In the genomic region with DNA sequence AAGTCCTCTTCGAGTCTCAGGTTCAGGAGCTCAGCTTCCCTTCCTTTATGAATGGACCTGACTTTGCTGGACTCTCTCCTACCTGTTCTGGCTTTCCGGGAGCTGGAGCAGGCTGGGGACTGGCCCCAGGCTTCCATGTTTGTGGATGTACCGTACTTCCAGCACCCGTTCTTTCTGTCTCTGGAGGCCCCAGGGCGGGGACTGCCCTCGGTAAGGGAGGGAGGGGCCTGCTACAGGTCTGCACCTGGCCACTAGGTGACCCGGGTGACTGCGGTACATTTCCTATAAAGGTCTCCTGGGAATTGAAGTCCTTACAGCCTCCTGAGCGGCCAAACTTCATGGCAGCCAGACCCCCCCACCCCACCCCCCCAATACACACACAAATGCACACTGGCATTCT, we compare ENCODE assay signal across 11 mouse cellular contexts. TPM values are rescaled to one million over a fixed set of nuclear protein-coding genes. Genes with fewer than 3 reads are reported as not detected.
DNase-seq lines count a peak whose midpoint lies in the region; ATAC-seq and TF ChIP-seq lines count a peak whose summit lies in the region.
"Had no signal": no experiment of that assay in that cellular context is flagged by ENCODE, and none has a peak within 500 bp of the region (broad histone marks: within the 10 kb centered on the region; RNA-seq: fewer than 3 reads in every experiment).

A gene (minus strand): TSS at position 212 of the 400 bp plus-strand sequence.

- H3K27ac ChIP-seq in thymus, adult 2 months (ENCODE audit: control insufficient read depth, insufficient read depth, low read length): no peak within 1 kb of the TSS
- H3K27ac ChIP-seq in lung, embryonic 14.5 days (ENCODE audit: low read depth): no peak within 1 kb of the TSS
- H3K27ac ChIP-seq: embryonic facial prominence, embryonic 12.5 days; neural tube, embryonic 13.5 days had no signal

- no peaks in the 10 kb centered on the region for H3K27me3 ChIP-seq in thymus, adult 2 months (ENCODE audit: control insufficient read depth, insufficient read depth, low read length)
- H3K27me3 ChIP-seq in lung, embryonic 14.5 days (ENCODE audit: insufficient read depth, low read length): no peaks in the 10 kb centered on the region
- H3K27me3 ChIP-seq: embryonic facial prominence, embryonic 12.5 days; neural tube, embryonic 13.5 days had no signal

- ATAC-seq in lung, embryonic 14.5 days (ENCODE audit: insufficient read depth): peak; percentile 44

- H3K4me1 ChIP-seq in thymus, adult 2 months (replicated peaks; ENCODE audit: control insufficient read depth, insufficient read depth, low read length): peaks cover 4% of the 10 kb centered on the region; the same call in 1 of the 2 replicates
- no peaks in the 10 kb centered on the region for H3K4me1 ChIP-seq in lung, embryonic 14.5 days (ENCODE audit: insufficient read depth)
- H3K4me1 ChIP-seq: embryonic facial prominence, embryonic 12.5 days; neural tube, embryonic 13.5 days had no signal

- peak within 1 kb of the TSS; percentile 9; the same call in 1 of the 2 replicates for H3K9ac ChIP-seq in lung, embryonic 14.5 days
- H3K9ac ChIP-seq: embryonic facial prominence, embryonic 12.5 days; neural tube, embryonic 13.5 days had no signal

- no peaks in the 10 kb centered on the region for H3K9me3 ChIP-seq in lung, embryonic 14.5 days (ENCODE audit: low read depth, low read length)
- H3K9me3 ChIP-seq: embryonic facial prominence, embryonic 12.5 days; neural tube, embryonic 13.5 days had no signal

- peak within 1 kb of the TSS; percentile 36 for H3K4me2 ChIP-seq in lung, embryonic 14.5 days
- H3K4me2 ChIP-seq: embryonic facial prominence, embryonic 12.5 days; heart, embryonic 11.5 days; neural tube, embryonic 13.5 days had no signal

- 92% methylated on average over 9 of the region's 9 CpGs for WGBS in thymus, adult 2 months
- WGBS in lung, embryonic 14.5 days: 43% methylated on average over 9 of the region's 9 CpGs

- no peaks in the 10 kb centered on the region for H3K36me3 ChIP-seq in thymus, adult 2 months (ENCODE audit: control insufficient read depth, insufficient read depth, low read length)
- H3K36me3 ChIP-seq in lung, embryonic 14.5 days (ENCODE audit: insufficient read depth): 0 out of 2 replicates have a peak, but pooled peaks cover 10% of the 10 kb centered on the region

- no peak for TF ChIP-seq POLR2A in thymus, adult 2 months (IDR thresholded peaks at IDR 0.05; ENCODE audit: control insufficient read depth, extremely low read depth, insufficient read depth, low read length, poor library complexity)

- TF ChIP-seq CTCF in thymus, adult 2 months (IDR thresholded peaks at IDR 0.05; ENCODE audit: borderline replicate concordance, control insufficient read depth, extremely low read depth, insufficient read depth, low read length, poor library complexity): no peak
- TF ChIP-seq CTCF in lung, embryonic 14.5 days (IDR thresholded peaks at IDR 0.05; ENCODE audit: low read depth): peak; percentile 25

- intact Hi-C loops in gastrocnemius, postnatal 36 days (cut with DNase I): no loop called here

- no peak within 1 kb of the TSS for H3K4me3 ChIP-seq in thymus, adult 2 months (ENCODE audit: control insufficient read depth, insufficient read depth, low read length)
- peak within 1 kb of the TSS; percentile 19 for H3K4me3 ChIP-seq in lung, embryonic 14.5 days (ENCODE audit: low read depth, low read length)
- H3K4me3 ChIP-seq: embryonic facial prominence, embryonic 12.5 days; neural tube, embryonic 13.5 days had no signal

- no peak for DNase-seq in thymus, adult 2 months
- DNase-seq in thymus, adult 18-20 months: no peak
- peak; percentile 75 for DNase-seq in kidney, adult 11 months
- peak; percentile 39 for DNase-seq in lung, embryonic 14.5 days
- peak; percentile 57 for DNase-seq in yolk sac, embryonic 10.5 days (ENCODE audit: low spot score)
- DNase-seq in retina, postnatal 1 day: no peak
- no peak for DNase-seq in gastrocnemius, postnatal 36 days
- no peak for DNase-seq in right cerebral cortex, postnatal 25 days

RNA-seq across cellular contexts. Expression of the gene that starts here (rescaled TPM):
- polyA plus RNA-seq in thymus, adult 2 months (2012; rRNA removed): 21.7 and 27.9 TPM in 2 replicates
- 16.1 and 17.3 TPM in 2 replicates for polyA plus RNA-seq in lung, embryonic 14.5 days (2014; fragmentation: Nextera tagmentation; extraction: Ambion mirVana)
- total RNA-seq in gastrocnemius, postnatal 36 days (2021): under 1 TPM; 0.43 to 0.94 TPM

Comparison
In these comparisons a context has a peak if more than half of its experiments do, and no peak if none do; other contexts are left out.
1. DNase-seq: peak in kidney, adult 11 months (single experiment), lung, embryonic 14.5 days (single experiment) and yolk sac, embryonic 10.5 days (single experiment); none in thymus, adult 2 months (single experiment), thymus, adult 18-20 months (0 of 2), retina, postnatal 1 day (single experiment), gastrocnemius, postnatal 36 days (0 of 2) and right cerebral cortex, postnatal 25 days (single experiment).